Mouse (Mus musculus): ENCODE measurements at regions not wholly inside any gene's neighbourhood (a gene's known extent, or its start where the extent isn't known, plus 50 kb on each side); places are given as distances from the start of the nearest gene placed in this dataset.
"Not testable (repeated sequence)": the region's sequence is repeated elsewhere in the genome, so short reads cannot be mapped to it uniquely, and the experiment has no call there.

- not testable (repeated sequence) for H3K27ac ChIP-seq; H3K27me3 ChIP-seq (replicated peaks); H3K36me3 ChIP-seq (replicated peaks); H3K4me1 ChIP-seq; H3K9me3 ChIP-seq; H3K4me2 ChIP-seq; H3K4me3 ChIP-seq; H3K9ac ChIP-seq; ATAC-seq (replicated peaks)
- 87% methylated on average over 4 of the region's 4 CpGs for WGBS
Measured at GRCm38 (mm10) chr2:78225383-78226100, 279.4 kb upstream of the Cwc22 start.

- H3K4me3 ChIP-seq, result no peak overlapping the region
- H3K27me3 ChIP-seq (replicated peaks), result no peaks in the 10 kb centered on the region
- 74% methylated on average over 8 of the region's 8 CpGs for WGBS
Measured at GRCm38 (mm10) chr2:78214469-78214868, 268.3 kb upstream of the Cwc22 start.

DNA sequence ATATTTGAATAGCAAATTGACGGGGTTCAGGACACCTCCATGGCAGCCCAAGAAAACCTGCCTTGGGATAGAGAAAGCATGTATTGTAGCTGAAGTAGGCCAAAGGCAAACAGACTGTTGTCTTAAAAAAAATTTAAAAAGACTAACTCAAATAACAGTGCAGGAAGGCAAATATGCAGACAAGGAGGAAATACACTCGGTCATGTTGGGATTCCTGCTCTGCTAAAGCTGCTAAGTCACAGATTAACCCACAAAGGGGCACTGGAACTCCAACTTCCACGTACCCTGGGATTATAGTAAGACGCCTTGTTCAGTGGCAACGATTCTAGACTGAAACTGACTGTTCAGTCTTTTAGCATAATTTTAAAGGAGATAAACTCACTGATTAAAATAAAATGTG lies 258.9 kb upstream of the Cwc22 start:
- Histone ChIP-seq H3K4me2 (no peak overlapping the region), H3K9me3 (no peaks in the 10 kb centered on the region), H3K9ac (no peak overlapping the region), H3K36me3 (replicated peaks) (no peaks in the 10 kb centered on the region), H3K27me3 (replicated peaks) (no peaks in the 10 kb centered on the region), H3K4me1 (no peaks in the 10 kb centered on the region), H3K4me3 (no peak overlapping the region), H3K27ac (no peak overlapping the region)
- 76% methylated on average over 5 of the region's 5 CpGs for WGBS
- ATAC-seq (replicated peaks), result no peak

More at GRCm38 (mm10) chr2:78214469-78214868, 268.3 kb upstream of the Cwc22 start:
- Histone ChIP-seq H3K36me3 (replicated peaks) (no peaks in the 10 kb centered on the region), H3K4me1 (no peaks in the 10 kb centered on the region), H3K9ac (no peak overlapping the region), H3K27ac (no peak overlapping the region), H3K9me3 (no peaks in the 10 kb centered on the region), H3K4me2 (no peak overlapping the region)
- no peak for ATAC-seq (replicated peaks)

- Histone ChIP-seq H3K27me3 (replicated peaks) (no peaks in the 10 kb centered on the region), H3K4me3 (no peak overlapping the region), H3K36me3 (replicated peaks) (no peaks in the 10 kb centered on the region), H3K27ac (no peak overlapping the region), H3K9me3 (no peaks in the 10 kb centered on the region), H3K4me2 (no peak overlapping the region), H3K9ac (no peak overlapping the region), H3K4me1 (no peaks in the 10 kb centered on the region)
- ATAC-seq (replicated peaks), result no peak
- WGBS, result 86% methylated on average over 4 of the region's 4 CpGs
Measured at GRCm38 (mm10) chr2:78196006-78196405, 249.8 kb upstream of the Cwc22 start.

DNA sequence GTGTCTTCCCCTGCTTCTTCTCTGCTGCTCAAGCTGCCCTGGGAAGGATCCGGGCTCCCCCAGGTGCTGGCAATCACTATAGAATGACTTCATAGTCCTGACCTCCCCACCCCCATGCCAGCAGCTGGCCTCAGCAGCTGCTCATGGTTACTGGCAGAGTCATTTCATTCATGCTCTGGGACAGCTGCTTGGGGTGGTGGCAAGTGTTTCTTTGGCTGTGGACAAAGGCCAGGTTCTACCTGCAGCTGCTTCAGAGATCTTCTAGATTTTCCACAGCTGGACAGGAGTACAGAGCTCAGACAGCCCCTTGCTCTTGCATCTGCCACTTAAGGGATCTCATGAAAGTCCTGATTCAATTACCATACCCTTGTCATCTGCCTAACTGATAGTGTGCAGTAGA lies 243.4 kb upstream of the Cwc22 start:
- Histone ChIP-seq H3K4me2 (no peak overlapping the region), H3K36me3 (replicated peaks) (no peaks in the 10 kb centered on the region), H3K9ac (no peak overlapping the region), H3K4me3 (no peak overlapping the region), H3K27ac (no peak overlapping the region), H3K27me3 (replicated peaks) (no peaks in the 10 kb centered on the region), H3K4me1 (no peaks in the 10 kb centered on the region), H3K9me3 (no peaks in the 10 kb centered on the region)
- ATAC-seq (replicated peaks), result no peak
- WGBS, result 11% methylated on average over 1 of the region's 1 CpGs

GRCm38 (mm10) chr2:78184950-78185349 lies 238.8 kb upstream of the Cwc22 start:
- Histone ChIP-seq H3K4me2 (no peak overlapping the region), H3K36me3 (replicated peaks) (no peaks in the 10 kb centered on the region), H3K9me3 (no peaks in the 10 kb centered on the region), H3K4me3 (no peak overlapping the region), H3K4me1 (no peaks in the 10 kb centered on the region), H3K9ac (no peak overlapping the region), H3K27ac (no peak overlapping the region), H3K27me3 (replicated peaks) (no peaks in the 10 kb centered on the region)
- no peak for ATAC-seq (replicated peaks)
- WGBS, result 66% methylated on average over 1 of the region's 1 CpGs

DNA sequence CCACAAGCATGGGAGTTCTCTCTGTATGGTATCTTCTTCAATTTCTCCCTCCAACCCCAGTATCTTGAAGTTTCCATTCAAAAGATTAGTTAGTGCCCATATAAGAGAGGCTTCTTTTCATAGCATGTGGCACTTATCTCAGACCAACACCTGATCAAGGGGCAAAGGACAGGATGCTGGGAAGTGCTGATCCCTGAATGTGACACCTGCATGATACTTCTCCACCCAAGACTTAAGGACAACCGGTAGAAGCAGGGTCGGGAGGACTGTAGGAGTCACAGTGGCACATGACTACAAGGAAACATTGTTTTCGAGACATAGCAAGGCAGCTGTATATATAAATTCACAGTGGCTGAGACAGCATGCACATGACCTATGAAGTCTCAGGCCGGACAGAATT lies 227.6 kb upstream of the Cwc22 start:
- WGBS, result 88% methylated on average over 4 of the region's 4 CpGs

DNA sequence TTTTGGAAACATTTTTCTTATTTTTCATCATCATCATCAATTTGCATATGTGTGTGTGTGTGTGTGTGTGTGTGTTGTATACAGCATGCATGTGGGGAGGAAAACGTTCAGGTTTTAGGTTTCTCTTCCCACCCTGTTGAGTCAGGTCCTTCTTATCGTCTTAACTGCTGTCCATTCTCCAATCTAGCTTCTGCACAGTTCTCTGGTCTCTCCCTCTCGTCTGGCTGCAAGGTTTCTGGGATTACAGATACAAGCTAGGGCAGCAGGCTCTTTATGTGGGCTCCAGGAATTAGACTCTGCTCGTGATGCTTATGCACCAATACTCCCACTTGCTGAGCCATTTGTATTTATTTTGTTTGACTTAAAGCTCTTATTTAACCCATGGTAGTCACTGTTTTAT lies 226.6 kb upstream of the Cwc22 start:
- Histone ChIP-seq H3K4me3 (no peak overlapping the region), H3K27me3 (replicated peaks) (no peaks in the 10 kb centered on the region), H3K27ac (no peak overlapping the region), H3K9me3 (no peaks in the 10 kb centered on the region), H3K4me1 (no peaks in the 10 kb centered on the region), H3K9ac (no peak overlapping the region), H3K4me2 (no peak overlapping the region), H3K36me3 (replicated peaks) (no peaks in the 10 kb centered on the region)
- 55% methylated on average over 4 of the region's 4 CpGs for WGBS
- ATAC-seq (replicated peaks), result no peak

More for the DNA sequence above, 227.6 kb upstream of the Cwc22 start:
- H3K9me3 ChIP-seq, result no peaks in the 10 kb centered on the region
- no peak overlapping the region for H3K4me3 ChIP-seq
- H3K27me3 ChIP-seq (replicated peaks), result no peaks in the 10 kb centered on the region
- no peaks in the 10 kb centered on the region for H3K4me1 ChIP-seq
- no peak overlapping the region for H3K27ac ChIP-seq
- ATAC-seq (replicated peaks), result no peak
- H3K36me3 ChIP-seq (replicated peaks), result no peaks in the 10 kb centered on the region
- no peak overlapping the region for H3K9ac ChIP-seq
- no peak overlapping the region for H3K4me2 ChIP-seq

- Histone ChIP-seq H3K27me3 (replicated peaks) (no peaks in the 10 kb centered on the region), H3K9me3 (no peaks in the 10 kb centered on the region), H3K4me1 (no peaks in the 10 kb centered on the region), H3K4me2 (no peak overlapping the region), H3K9ac (no peak overlapping the region), H3K4me3 (no peak overlapping the region), H3K36me3 (replicated peaks) (no peaks in the 10 kb centered on the region), H3K27ac (no peak overlapping the region)
- ATAC-seq (replicated peaks), result no peak
- WGBS, result 65% methylated on average over 6 of the region's 6 CpGs
Measured at GRCm38 (mm10) chr2:78170162-78170747, 224.1 kb upstream of the Cwc22 start.

GRCm38 (mm10) chr2:78165429-78165828 lies 219.3 kb upstream of the Cwc22 start:
- ATAC-seq (replicated peaks), result no peak
- Histone ChIP-seq H3K9ac (no peak overlapping the region), H3K36me3 (replicated peaks) (no peaks in the 10 kb centered on the region), H3K4me2 (no peak overlapping the region), H3K4me3 (no peak overlapping the region), H3K9me3 (no peaks in the 10 kb centered on the region), H3K27me3 (replicated peaks) (no peaks in the 10 kb centered on the region), H3K27ac (no peak overlapping the region), H3K4me1 (no peaks in the 10 kb centered on the region)
- WGBS, result 87% methylated on average over 13 of the region's 13 CpGs

DNA sequence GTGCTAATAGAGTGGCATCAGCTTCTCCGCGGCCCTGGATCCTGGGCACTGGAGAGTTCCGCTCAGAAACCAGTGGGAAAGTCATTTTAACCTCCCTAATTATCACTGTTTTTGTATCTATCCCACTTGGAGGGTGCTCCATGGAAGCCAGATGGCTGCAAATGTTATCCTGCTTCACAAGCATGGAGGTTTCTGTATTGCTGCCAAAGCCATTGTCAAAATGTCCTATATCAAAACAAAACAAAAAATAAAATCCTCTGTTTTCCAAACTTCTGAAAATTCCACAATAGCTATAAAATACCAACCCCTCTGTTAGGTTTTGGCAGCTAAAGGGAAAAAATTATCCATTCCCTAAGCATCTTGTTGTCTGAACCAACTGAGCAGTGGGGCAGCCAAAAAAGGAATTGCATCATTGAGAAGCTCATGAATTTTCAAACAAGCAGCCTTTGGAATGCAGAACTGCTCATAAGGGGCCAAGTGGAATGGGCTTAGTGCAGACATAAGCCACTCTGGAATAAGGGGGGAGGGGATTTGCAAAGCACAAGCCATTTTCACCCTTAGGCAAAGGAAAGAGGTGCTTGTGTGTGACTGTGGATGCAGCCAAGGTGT lies 213.8 kb upstream of the Cwc22 start:
- ATAC-seq (replicated peaks), result peak; percentile 92
- no peak overlapping the region for H3K4me3 ChIP-seq
- H3K27ac ChIP-seq, result peak overlapping the region; percentile 36; the same call in 1 of the 2 replicates
- 50% methylated on average over 3 of the region's 3 CpGs for WGBS
- H3K4me2 ChIP-seq, result no peak overlapping the region
- no peak overlapping the region for H3K9ac ChIP-seq
- no peaks in the 10 kb centered on the region for H3K9me3 ChIP-seq
- peaks cover 4% of the 10 kb centered on the region for H3K4me1 ChIP-seq
- H3K27me3 ChIP-seq (replicated peaks), result no peaks in the 10 kb centered on the region
- no peaks in the 10 kb centered on the region for H3K36me3 ChIP-seq (replicated peaks)

GRCm38 (mm10) chr2:78110335-78110734 lies 164.2 kb upstream of the Cwc22 start:
- ATAC-seq (replicated peaks), result no peak
- H3K9ac ChIP-seq, result no peak overlapping the region
- H3K27me3 ChIP-seq (replicated peaks), result no peaks in the 10 kb centered on the region
- no peak overlapping the region for H3K4me3 ChIP-seq
- no peaks in the 10 kb centered on the region for H3K36me3 ChIP-seq (replicated peaks)
- no peak overlapping the region for H3K4me2 ChIP-seq
- WGBS, result 68% methylated on average over 3 of the region's 3 CpGs
- no peak overlapping the region for H3K27ac ChIP-seq
- H3K9me3 ChIP-seq, result no peaks in the 10 kb centered on the region
- no peaks in the 10 kb centered on the region for H3K4me1 ChIP-seq

DNA sequence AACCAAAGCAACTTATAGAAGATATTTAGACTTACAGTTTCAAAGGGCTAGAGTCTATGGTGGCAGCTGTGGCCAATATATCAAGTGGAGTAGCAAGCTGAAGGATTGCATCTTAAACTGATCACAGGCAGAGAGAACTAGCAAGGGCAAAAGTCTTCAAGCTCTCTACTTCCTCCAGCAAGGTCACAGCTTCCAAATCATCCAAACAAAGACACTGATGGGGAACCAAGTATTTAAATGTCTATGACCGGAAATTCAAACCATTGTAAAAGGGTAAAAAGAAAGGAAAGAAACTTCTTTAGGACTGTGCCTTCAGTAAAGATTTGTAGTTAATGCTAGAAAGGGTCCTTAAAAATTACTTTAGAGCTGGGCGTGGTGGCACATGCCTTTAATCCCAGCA lies 149.4 kb upstream of the Cwc22 start:
- H3K4me2 ChIP-seq, result no peak overlapping the region
- ATAC-seq (replicated peaks), result no peak
- no peaks in the 10 kb centered on the region for H3K36me3 ChIP-seq (replicated peaks)
- no peak overlapping the region for H3K4me3 ChIP-seq
- H3K27me3 ChIP-seq (replicated peaks), result no peaks in the 10 kb centered on the region
- 90% methylated on average over 2 of the region's 2 CpGs for WGBS
- H3K27ac ChIP-seq, result no peak overlapping the region
- no peak overlapping the region for H3K9ac ChIP-seq
- no peaks in the 10 kb centered on the region for H3K9me3 ChIP-seq
- no peaks in the 10 kb centered on the region for H3K4me1 ChIP-seq

Data from midbrain, embryonic 15.5 days (tissue).